Mouse (Mus musculus) thymus, adult 2 months (tissue): ENCODE measurements around the gene Ispd. TPM values are rescaled to one million over a fixed set of nuclear protein-coding genes. Genes with fewer than 3 reads are reported as not detected.

Source experiments
- DNase-seq: peaks from one replicate; pipeline ENCODE4 v3.0.0; 2021
- H3K27ac ChIP-seq: fragments of 200-500 bp; 2 replicates; pipeline ENCODE4 v1.5.1; 2012; ENCODE audit warnings: low read length, control low read depth; ENCODE audit not compliant: control insufficient read depth, insufficient read depth
- H3K27me3 ChIP-seq: fragments of 200-500 bp; 2 replicates; pipeline ENCODE4 v1.6.1; 2012; ENCODE audit warnings: mild to moderate bottlenecking, low read length, moderate library complexity, mixed read lengths; ENCODE audit not compliant: control insufficient read depth, insufficient read depth
- H3K36me3 ChIP-seq: fragments of 200-500 bp; 2 replicates; pipeline ENCODE4 v1.6.1; 2012; ENCODE audit warnings: mild to moderate bottlenecking, low read length, moderate library complexity; ENCODE audit not compliant: control insufficient read depth, insufficient read depth
- H3K4me1 ChIP-seq: fragments of 200-500 bp; replicated peaks from 2 replicates; pipeline ENCODE4 v1.6.1; 2012; ENCODE audit warnings: low read length; ENCODE audit not compliant: control insufficient read depth, insufficient read depth
- H3K4me3 ChIP-seq: fragments of 200-500 bp; 2 replicates; pipeline ENCODE4 v1.5.1; 2012; ENCODE audit warnings: mild to moderate bottlenecking, low read length, control low read depth, moderate library complexity; ENCODE audit not compliant: control insufficient read depth, insufficient read depth
- CTCF ChIP-seq: fragments of 200-500 bp; IDR thresholded peaks from 2 replicates; pipeline ENCODE4 v1.5.1; 2012; ENCODE audit warnings: mild to moderate bottlenecking, control low read depth, low read length, moderate library complexity, borderline replicate concordance; ENCODE audit not compliant: control insufficient read depth, poor library complexity, insufficient read depth; ENCODE audit errors: extremely low read depth
- POLR2A ChIP-seq: fragments of 200-500 bp; IDR thresholded peaks from 2 replicates; pipeline ENCODE4 v1.6.1; 2012; ENCODE audit warnings: mild to moderate bottlenecking, low read length, control low read depth, moderate library complexity; ENCODE audit not compliant: control insufficient read depth, poor library complexity, insufficient read depth; ENCODE audit errors: extremely low read depth
- WGBS: fragments of 180-500 bp; shearing (Covaris S2); methylation state at CpG from one replicate; pipeline ENCODE4 v1.1.7; 2018; 5-methylcytosine and 5-hydroxymethylcytosine counted together
- polyA plus RNA-seq: library from polyadenylated mRNA; depleted of rRNA; stranded (reverse); fragments of >200 nt; gene quantifications from 2 replicates; pipeline ENCODE4 v1.2.3, GENCODE M21; 2012; rRNA removed

The Ispd gene
- polyA plus RNA-seq, 1 experiment = 0.53 TPM

GRCm38 (mm10) chr12:36725250-36725649, 344.0 kb downstream of the Ispd start:
- H3K27ac ChIP-seq = no peak overlapping the region
- no peak for DNase-seq
- TF ChIP-seq CTCF (no peak), POLR2A (no peak)
- WGBS = 94% methylated on average over 3 of the region's 3 CpGs
- H3K27me3 ChIP-seq = no peaks in the 10 kb centered on the region
- H3K4me1 ChIP-seq = no peaks in the 10 kb centered on the region
- H3K36me3 ChIP-seq = no peaks in the 10 kb centered on the region
- no peak overlapping the region for H3K4me3 ChIP-seq

DNA sequence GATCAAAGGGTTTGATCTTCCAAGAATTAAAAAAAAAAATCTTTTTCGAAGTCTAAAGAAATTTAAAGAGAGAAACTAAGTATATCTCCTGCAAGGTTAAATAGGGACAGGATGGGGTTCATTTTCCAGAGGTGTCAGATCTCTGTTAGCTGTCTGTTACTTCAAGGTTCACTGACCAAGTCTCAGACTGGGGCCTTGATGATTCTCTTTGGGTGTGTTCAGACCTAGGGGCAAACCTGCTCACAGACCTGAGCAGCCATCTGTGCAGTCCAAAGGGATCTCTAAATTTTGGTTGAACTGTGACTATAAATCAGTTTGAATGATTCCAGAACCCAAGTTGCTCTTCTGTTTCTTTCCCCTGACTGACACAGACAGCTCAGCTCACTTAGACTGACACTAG, 344.8 kb downstream of the Ispd start:
- 74% methylated on average over 1 of the region's 1 CpGs for whole genome bisulfite sequencing
- Histone ChIP-seq H3K27ac (no peak overlapping the region), H3K27me3 (no peaks in the 10 kb centered on the region), H3K36me3 (no peaks in the 10 kb centered on the region), H3K4me1 (no peaks in the 10 kb centered on the region), H3K4me3 (no peak overlapping the region)
- no peak for DNase-seq
- no peak for TF ChIP-seq CTCF
- no peak for TF ChIP-seq POLR2A

DNA sequence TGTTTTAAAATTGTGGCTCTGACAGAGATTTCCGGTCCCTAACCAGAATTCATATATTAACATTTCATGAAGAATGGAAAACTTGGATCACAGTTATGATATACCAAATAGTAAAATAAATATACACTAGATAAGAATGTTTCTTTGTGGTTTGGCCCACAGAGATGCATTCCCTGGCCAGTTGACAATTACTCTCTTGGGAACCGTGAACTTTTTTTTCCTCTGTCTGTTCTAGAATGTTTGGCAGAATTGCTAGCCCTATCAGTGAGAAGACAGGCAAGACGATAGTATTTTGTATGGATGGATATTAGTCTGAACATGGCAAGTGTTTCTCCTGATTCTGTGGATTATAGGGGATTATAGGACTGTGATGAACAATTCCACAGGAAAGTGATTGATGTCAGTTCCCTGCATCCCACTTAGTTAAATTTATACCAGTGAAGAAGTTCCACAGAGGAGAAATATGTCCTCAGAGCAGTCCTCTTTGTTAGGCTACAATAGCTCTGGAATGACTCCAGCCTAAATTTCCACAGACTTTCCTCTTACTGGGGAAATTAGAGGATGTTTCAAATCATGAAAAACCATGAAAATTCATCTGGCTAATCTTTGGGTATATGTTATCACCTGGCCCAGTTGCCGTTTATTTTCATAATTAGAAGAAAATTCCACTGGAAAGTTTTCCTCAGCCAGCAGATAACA, 352.6 kb downstream of the Ispd start:
- H3K4me1 ChIP-seq = no peaks in the 10 kb centered on the region
- WGBS = 89% methylated on average over 4 of the region's 4 CpGs
- H3K27ac ChIP-seq = no peak overlapping the region

More for the DNA sequence above, 352.6 kb downstream of the Ispd start:
- Histone ChIP-seq H3K4me3 (no peak overlapping the region), H3K27me3 (no peaks in the 10 kb centered on the region), H3K36me3 (no peaks in the 10 kb centered on the region)
- TF ChIP-seq CTCF = no peak
- no peak for DNase-seq

Other genes with a start within 250 kb of the Ispd start
- gene Ankmy2, start 224.3 kb upstream of the Ispd start, polyA plus RNA-seq = 7.4 and 7.6 TPM in 2 replicates
- gene Bzw2, start 223.4 kb upstream of the Ispd start, polyA plus RNA-seq = 34.0 and 36.7 TPM in 2 replicates
- not detected in 2 replicates for gene Lrrc72, start 128.1 kb upstream of the Ispd start, polyA plus RNA-seq
- gene Sostdc1, start 67.3 kb upstream of the Ispd start, polyA plus RNA-seq = 0.96 and 1.3 TPM in 2 replicates
- gene D630036H23Rik, start 731 bp downstream of the Ispd start, polyA plus RNA-seq = 0.50 and 0.66 TPM in 2 replicates